Mouse (Mus musculus): ENCODE data around the gene Cryzl2. TPM values are rescaled to one million over a fixed set of nuclear protein-coding genes. Genes with fewer than 3 reads are reported as not detected.

Cryzl2 gene
- polyA plus RNA-seq, 1 experiment from 2014 or later: 13.6 TPM

DNA sequence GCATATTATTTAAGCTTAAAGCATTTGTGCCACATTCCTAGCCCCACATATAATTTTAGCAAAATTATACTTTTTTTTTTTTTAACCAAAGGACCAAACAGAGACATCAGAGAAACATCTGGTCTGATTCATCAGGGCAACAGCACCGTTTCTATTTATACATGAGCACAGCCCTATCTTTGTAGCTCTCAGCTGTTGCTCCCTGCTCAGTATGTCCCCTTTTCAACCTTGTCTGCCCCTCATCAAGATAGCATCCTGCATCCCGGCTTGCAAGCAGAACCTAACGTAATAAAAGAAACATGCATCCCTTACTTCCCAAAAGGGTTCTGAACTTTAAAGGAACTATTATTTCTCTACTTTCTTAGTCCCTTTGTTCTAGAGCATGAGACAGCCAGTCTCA, 41.0 kb upstream of the Cryzl2 start:
- H3K4me1 ChIP-seq (ENCODE audit: control insufficient read depth, insufficient read depth, low read length): no peaks in the 10 kb centered on the region
- H3K4me3 ChIP-seq (ENCODE audit: low read depth, low read length): no peak overlapping the region
- no peaks in the 10 kb centered on the region for H3K9me3 ChIP-seq (ENCODE audit: control insufficient read depth, low read length)
- peaks cover 5% of the 10 kb centered on the region; the same call in 1 of the 2 replicates for H3K36me3 ChIP-seq (ENCODE audit: control insufficient read depth, insufficient read depth, low read length)
- DNase-seq (ENCODE audit: low spot score): no peak
- ATAC-seq (ENCODE audit: low read depth): no peak
- no peak overlapping the region for H3K9ac ChIP-seq (ENCODE audit: low read depth, low read length)
- H3K27ac ChIP-seq (replicated peaks; ENCODE audit: low read depth, low read length): peak overlapping the region; percentile 30
- H3K4me2 ChIP-seq (ENCODE audit: low read depth, low read length): peak overlapping the region; percentile 5; the same call in 1 of the 2 replicates
- 47% methylated on average over 3 of the region's 3 CpGs for WGBS
- H3K27me3 ChIP-seq (replicated peaks; ENCODE audit: control insufficient read depth, insufficient read depth, low read length): no peaks in the 10 kb centered on the region

DNA sequence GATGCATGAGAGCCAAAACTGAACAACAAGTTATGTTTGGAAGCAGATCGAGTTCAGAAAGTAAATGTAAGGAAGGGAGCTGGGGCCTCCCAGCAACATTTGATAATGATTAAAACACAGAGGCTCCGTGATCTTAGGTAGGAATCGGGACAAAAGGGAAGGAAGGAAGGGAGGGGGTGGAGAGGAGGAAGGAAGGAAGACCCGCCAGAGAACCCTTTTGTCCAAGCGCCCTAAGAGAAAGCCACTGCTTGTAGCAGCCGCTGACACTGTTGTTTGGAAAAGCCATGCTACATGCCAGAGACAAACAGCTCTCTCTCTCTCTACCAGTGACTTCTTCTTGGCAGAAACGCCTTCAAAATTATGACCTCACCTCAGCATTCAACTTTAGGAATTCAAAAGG, 40.5 kb upstream of the Cryzl2 start:
- H3K4me3 ChIP-seq (ENCODE audit: low read depth, low read length): no peak overlapping the region

DNA sequence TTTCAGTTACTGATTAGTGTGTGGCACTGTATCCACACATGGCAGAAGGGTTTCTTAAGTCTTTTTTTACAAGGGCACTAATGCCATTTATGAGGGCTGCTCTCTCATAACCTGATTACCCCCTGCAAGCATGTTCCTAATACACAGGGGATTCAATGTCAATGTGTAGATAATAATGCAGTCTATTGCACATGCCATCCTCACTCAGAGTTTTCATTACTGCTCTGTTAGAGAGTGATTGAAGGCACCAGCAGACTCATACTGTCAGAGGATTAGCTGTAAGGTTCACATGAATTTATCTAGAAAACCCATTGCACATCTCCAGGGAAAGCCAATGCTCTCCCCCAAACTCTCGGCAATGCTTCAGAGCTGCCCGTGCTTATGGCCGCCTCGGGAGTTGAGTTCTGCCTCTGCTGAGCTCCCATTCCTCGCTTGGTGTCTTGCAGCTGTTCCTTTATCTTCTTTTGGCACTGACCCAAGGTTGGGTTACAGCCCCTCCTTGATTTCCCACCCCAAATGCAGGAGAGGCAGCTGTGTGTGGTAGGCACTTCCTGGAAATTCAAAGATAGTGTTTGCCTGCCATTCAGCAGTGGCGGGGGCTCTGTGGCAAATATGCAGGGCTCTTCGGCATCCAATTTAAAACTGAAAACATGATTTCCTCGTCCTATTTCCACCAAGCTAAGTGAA, 32.5 kb upstream of the Cryzl2 start:
- H3K9me3 ChIP-seq (ENCODE audit: control insufficient read depth, low read length): no peaks in the 10 kb centered on the region
- ATAC-seq (ENCODE audit: low read depth): peak; percentile 77
- no peaks in the 10 kb centered on the region for H3K27me3 ChIP-seq (replicated peaks; ENCODE audit: control insufficient read depth, insufficient read depth, low read length)
- H3K4me1 ChIP-seq (ENCODE audit: control insufficient read depth, insufficient read depth, low read length): 0 out of 2 replicates have a peak, but pooled peaks cover 2% of the 10 kb centered on the region
- no peak overlapping the region for H3K9ac ChIP-seq (ENCODE audit: low read depth, low read length)
- 0 out of 2 replicates have a peak overlapping the region, but pooled peaks have one; percentile 15 for H3K4me2 ChIP-seq (ENCODE audit: low read depth, low read length)
- no peaks in the 10 kb centered on the region for H3K36me3 ChIP-seq (ENCODE audit: control insufficient read depth, insufficient read depth, low read length)
- WGBS: 48% methylated on average over 8 of the region's 8 CpGs
- peak; percentile 80 for DNase-seq (ENCODE audit: low spot score)
- no peak overlapping the region for H3K27ac ChIP-seq (replicated peaks; ENCODE audit: low read depth, low read length)
- no peak overlapping the region for H3K4me3 ChIP-seq (ENCODE audit: low read depth, low read length)

More for the DNA sequence above, 40.5 kb upstream of the Cryzl2 start:
- peak overlapping the region; percentile 30 for H3K27ac ChIP-seq (replicated peaks; ENCODE audit: low read depth, low read length)
- no peak overlapping the region for H3K9ac ChIP-seq (ENCODE audit: low read depth, low read length)
- no peaks in the 10 kb centered on the region for H3K9me3 ChIP-seq (ENCODE audit: control insufficient read depth, low read length)
- DNase-seq (ENCODE audit: low spot score) (no peak), ATAC-seq (ENCODE audit: low read depth) (no peak)
- 38% methylated on average over 7 of the region's 7 CpGs for whole genome bisulfite sequencing
- H3K4me2 ChIP-seq (ENCODE audit: low read depth, low read length): peak overlapping the region; percentile 5; the same call in 1 of the 2 replicates
- no peaks in the 10 kb centered on the region for H3K27me3 ChIP-seq (replicated peaks; ENCODE audit: control insufficient read depth, insufficient read depth, low read length)
- H3K4me1 ChIP-seq (ENCODE audit: control insufficient read depth, insufficient read depth, low read length): no peaks in the 10 kb centered on the region
- H3K36me3 ChIP-seq (ENCODE audit: control insufficient read depth, insufficient read depth, low read length): peaks cover 5% of the 10 kb centered on the region; the same call in 1 of the 2 replicates

DNA sequence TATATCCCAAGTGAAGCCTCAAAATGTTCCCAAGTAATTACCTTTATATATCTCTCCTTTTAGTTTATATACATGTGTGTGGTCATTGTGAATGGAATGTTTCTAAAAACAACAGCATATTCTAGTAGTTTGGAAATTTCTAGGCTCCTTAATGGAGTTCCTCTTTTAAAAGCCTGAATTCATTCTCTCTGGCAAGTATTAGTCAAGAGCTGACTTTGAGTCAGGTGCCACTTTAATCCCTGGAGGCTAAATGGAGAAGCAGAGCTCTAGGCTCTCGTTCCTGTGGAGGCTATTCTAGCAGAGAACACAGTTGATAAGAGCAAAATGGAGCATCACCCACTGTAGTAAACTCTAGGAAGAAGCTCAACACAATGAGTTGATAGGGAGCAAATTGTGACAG, 31.4 kb upstream of the Cryzl2 start:
- H3K27ac ChIP-seq (replicated peaks; ENCODE audit: low read depth, low read length): no peak overlapping the region
- no peaks in the 10 kb centered on the region for H3K9me3 ChIP-seq (ENCODE audit: control insufficient read depth, low read length)
- H3K4me3 ChIP-seq (ENCODE audit: low read depth, low read length): no peak overlapping the region
- 36% methylated on average over 1 of the region's 1 CpGs for WGBS
- ATAC-seq (ENCODE audit: low read depth) (no peak), DNase-seq (ENCODE audit: low spot score) (no peak)
- 0 out of 2 replicates have a peak, but pooled peaks cover 2% of the 10 kb centered on the region for H3K4me1 ChIP-seq (ENCODE audit: control insufficient read depth, insufficient read depth, low read length)
- no peaks in the 10 kb centered on the region for H3K27me3 ChIP-seq (replicated peaks; ENCODE audit: control insufficient read depth, insufficient read depth, low read length)
- no peak overlapping the region for H3K9ac ChIP-seq (ENCODE audit: low read depth, low read length)
- no peaks in the 10 kb centered on the region for H3K36me3 ChIP-seq (ENCODE audit: control insufficient read depth, insufficient read depth, low read length)
- H3K4me2 ChIP-seq (ENCODE audit: low read depth, low read length): no peak overlapping the region

DNA sequence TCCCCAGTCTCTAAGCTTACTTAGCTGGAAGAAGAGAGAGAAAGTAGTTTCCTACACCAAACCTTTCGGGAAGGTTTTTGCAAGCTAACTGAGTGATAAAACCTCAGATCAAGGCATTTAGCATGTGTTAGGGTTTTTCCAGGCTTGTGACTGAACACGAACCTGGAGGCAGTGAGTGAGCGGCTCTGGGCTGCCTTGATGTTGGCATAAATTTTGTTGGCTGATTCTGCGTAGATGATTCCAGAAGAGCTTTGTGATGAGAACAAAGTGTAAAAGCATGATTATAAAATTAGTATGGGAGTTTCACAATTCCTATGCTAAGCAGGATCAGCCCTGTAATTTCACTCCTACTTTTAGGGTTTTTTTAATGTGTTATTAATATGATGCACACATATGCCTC, 30.8 kb upstream of the Cryzl2 start:
- no peak overlapping the region for H3K27ac ChIP-seq (replicated peaks; ENCODE audit: low read depth, low read length)
- WGBS: 90% methylated on average over 4 of the region's 4 CpGs

DNA sequence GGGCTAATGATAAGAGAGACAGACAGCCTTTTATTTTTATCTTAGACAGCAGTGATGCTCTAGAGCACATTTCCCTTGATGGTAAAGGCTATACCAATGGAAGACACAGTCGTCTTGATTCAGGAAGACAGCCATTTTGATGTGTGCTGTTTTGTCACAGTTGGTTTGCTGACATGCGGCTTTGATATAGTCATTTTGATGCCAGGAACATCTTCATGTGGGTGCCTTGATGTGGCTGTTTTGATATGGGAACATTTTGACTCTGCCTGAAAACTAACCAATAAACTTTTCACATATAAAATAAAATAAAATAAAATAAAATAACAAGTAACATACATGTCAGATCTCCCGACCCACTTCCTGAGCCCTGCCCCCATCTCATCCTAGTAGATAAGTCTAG, 30.0 kb upstream of the Cryzl2 start:
- H3K36me3 ChIP-seq (ENCODE audit: control insufficient read depth, insufficient read depth, low read length): no peaks in the 10 kb centered on the region
- no peak for ATAC-seq (ENCODE audit: low read depth)
- WGBS: 91% methylated on average over 3 of the region's 3 CpGs
- no peaks in the 10 kb centered on the region for H3K27me3 ChIP-seq (replicated peaks; ENCODE audit: control insufficient read depth, insufficient read depth, low read length)
- no peak for DNase-seq (ENCODE audit: low spot score)
- no peak overlapping the region for H3K4me3 ChIP-seq (ENCODE audit: low read depth, low read length)
- no peaks in the 10 kb centered on the region for H3K9me3 ChIP-seq (ENCODE audit: control insufficient read depth, low read length)
- H3K4me1 ChIP-seq (ENCODE audit: control insufficient read depth, insufficient read depth, low read length): 0 out of 2 replicates have a peak, but pooled peaks cover 2% of the 10 kb centered on the region
- no peak overlapping the region for H3K9ac ChIP-seq (ENCODE audit: low read depth, low read length)
- no peak overlapping the region for H3K27ac ChIP-seq (replicated peaks; ENCODE audit: low read depth, low read length)
- H3K4me2 ChIP-seq (ENCODE audit: low read depth, low read length): no peak overlapping the region

More for the DNA sequence above, 30.8 kb upstream of the Cryzl2 start:
- Histone ChIP-seq H3K4me3 (ENCODE audit: low read depth, low read length) (no peak overlapping the region), H3K27me3 (replicated peaks; ENCODE audit: control insufficient read depth, insufficient read depth, low read length) (no peaks in the 10 kb centered on the region), H3K9ac (ENCODE audit: low read depth, low read length) (no peak overlapping the region), H3K36me3 (ENCODE audit: control insufficient read depth, insufficient read depth, low read length) (no peaks in the 10 kb centered on the region), H3K4me2 (ENCODE audit: low read depth, low read length) (no peak overlapping the region), H3K4me1 (ENCODE audit: control insufficient read depth, insufficient read depth, low read length) (0 out of 2 replicates have a peak, but pooled peaks cover 2% of the 10 kb centered on the region), H3K9me3 (ENCODE audit: control insufficient read depth, low read length) (no peaks in the 10 kb centered on the region)
- ATAC-seq (ENCODE audit: low read depth) (no peak), DNase-seq (ENCODE audit: low spot score) (no peak)

DNA sequence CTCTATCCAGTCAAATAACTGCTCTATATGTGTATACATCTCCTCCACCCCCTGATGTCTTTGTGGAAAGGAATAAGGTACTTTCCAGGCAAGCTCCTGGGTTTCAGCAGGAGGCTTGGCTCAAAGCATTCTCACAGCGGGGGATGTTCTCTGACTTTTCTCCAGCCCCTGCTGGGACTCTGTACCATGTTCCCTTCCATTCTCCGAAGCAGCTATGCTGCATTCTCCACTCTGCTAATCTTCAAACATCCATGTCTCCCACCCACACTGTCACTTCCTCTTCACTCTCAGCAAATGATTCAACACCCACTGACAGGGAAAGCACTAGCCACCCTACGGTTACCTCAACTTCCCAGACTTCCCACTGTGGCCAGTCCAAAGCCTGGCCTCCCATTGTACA, 25.1 kb upstream of the Cryzl2 start:
- Histone ChIP-seq H3K9ac (ENCODE audit: low read depth, low read length) (no peak overlapping the region), H3K4me2 (ENCODE audit: low read depth, low read length) (no peak overlapping the region), H3K27me3 (replicated peaks; ENCODE audit: control insufficient read depth, insufficient read depth, low read length) (no peaks in the 10 kb centered on the region), H3K27ac (replicated peaks; ENCODE audit: low read depth, low read length) (no peak overlapping the region), H3K36me3 (ENCODE audit: control insufficient read depth, insufficient read depth, low read length) (no peaks in the 10 kb centered on the region), H3K4me3 (ENCODE audit: low read depth, low read length) (no peak overlapping the region), H3K9me3 (ENCODE audit: control insufficient read depth, low read length) (no peaks in the 10 kb centered on the region), H3K4me1 (ENCODE audit: control insufficient read depth, insufficient read depth, low read length) (no peaks in the 10 kb centered on the region)
- ATAC-seq (ENCODE audit: low read depth) (no peak), DNase-seq (ENCODE audit: low spot score) (no peak)
- WGBS: 48% methylated on average over 3 of the region's 3 CpGs

DNA sequence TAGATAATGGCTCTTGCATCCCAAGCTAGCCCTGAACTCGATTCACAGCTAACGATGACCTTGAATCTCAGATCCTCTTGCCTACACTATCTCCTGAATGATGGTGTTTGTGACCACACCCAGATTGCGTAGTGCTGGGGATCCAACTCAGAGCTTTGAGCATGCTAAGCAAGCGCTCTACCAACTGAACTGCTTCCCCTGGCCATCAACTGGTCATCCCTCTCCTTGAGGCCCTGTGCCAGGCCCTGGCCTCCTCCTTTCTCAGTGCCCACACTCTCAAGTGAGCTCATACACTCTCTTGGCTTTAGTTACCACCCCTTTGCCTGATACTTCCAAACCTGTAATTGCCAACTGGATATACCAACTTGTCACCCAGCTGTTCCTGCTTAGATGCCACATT, 24.0 kb upstream of the Cryzl2 start:
- H3K4me2 ChIP-seq (ENCODE audit: low read depth, low read length): no peak overlapping the region
- DNase-seq (ENCODE audit: low spot score) (no peak), ATAC-seq (ENCODE audit: low read depth) (no peak)
- no peaks in the 10 kb centered on the region for H3K27me3 ChIP-seq (replicated peaks; ENCODE audit: control insufficient read depth, insufficient read depth, low read length)
- H3K9ac ChIP-seq (ENCODE audit: low read depth, low read length): no peak overlapping the region
- WGBS: 90% methylated on average over 4 of the region's 4 CpGs
- H3K36me3 ChIP-seq (ENCODE audit: control insufficient read depth, insufficient read depth, low read length): no peaks in the 10 kb centered on the region
- no peak overlapping the region for H3K4me3 ChIP-seq (ENCODE audit: low read depth, low read length)
- H3K4me1 ChIP-seq (ENCODE audit: control insufficient read depth, insufficient read depth, low read length): no peaks in the 10 kb centered on the region
- no peak overlapping the region for H3K27ac ChIP-seq (replicated peaks; ENCODE audit: low read depth, low read length)
- H3K9me3 ChIP-seq (ENCODE audit: control insufficient read depth, low read length): no peaks in the 10 kb centered on the region

DNA sequence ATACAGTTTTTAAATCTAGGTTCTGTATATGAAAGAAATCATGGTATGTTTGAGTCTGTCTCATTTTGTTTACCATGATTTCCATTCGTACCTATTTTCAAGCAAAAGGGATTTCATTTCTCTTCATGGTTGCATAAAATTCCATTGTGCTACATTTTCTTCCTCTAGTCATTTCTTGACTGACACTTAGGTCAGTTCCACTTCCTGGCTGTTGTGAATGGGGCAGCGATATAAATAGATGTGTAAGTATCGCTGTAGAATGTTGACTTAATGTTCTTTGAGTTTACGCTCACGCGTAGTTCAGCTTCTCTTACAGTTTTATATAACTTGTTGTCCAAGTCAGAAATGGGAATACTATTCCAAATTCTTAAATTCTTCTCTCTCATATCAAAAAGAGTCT, 22.5 kb upstream of the Cryzl2 start:
- H3K4me2 ChIP-seq (ENCODE audit: low read depth, low read length): no peak overlapping the region
- no peaks in the 10 kb centered on the region for H3K36me3 ChIP-seq (ENCODE audit: control insufficient read depth, insufficient read depth, low read length)
- no peak overlapping the region for H3K9ac ChIP-seq (ENCODE audit: low read depth, low read length)
- H3K27me3 ChIP-seq (replicated peaks; ENCODE audit: control insufficient read depth, insufficient read depth, low read length): no peaks in the 10 kb centered on the region
- no peaks in the 10 kb centered on the region for H3K4me1 ChIP-seq (ENCODE audit: control insufficient read depth, insufficient read depth, low read length)
- no peak overlapping the region for H3K27ac ChIP-seq (replicated peaks; ENCODE audit: low read depth, low read length)
- ATAC-seq (ENCODE audit: low read depth): no peak
- WGBS: 87% methylated on average over 6 of the region's 6 CpGs
- no peak overlapping the region for H3K4me3 ChIP-seq (ENCODE audit: low read depth, low read length)
- no peaks in the 10 kb centered on the region for H3K9me3 ChIP-seq (ENCODE audit: control insufficient read depth, low read length)
- DNase-seq (ENCODE audit: low spot score): no peak
